Mouse (Mus musculus): ENCODE measurements around the gene Rora.

DNA sequence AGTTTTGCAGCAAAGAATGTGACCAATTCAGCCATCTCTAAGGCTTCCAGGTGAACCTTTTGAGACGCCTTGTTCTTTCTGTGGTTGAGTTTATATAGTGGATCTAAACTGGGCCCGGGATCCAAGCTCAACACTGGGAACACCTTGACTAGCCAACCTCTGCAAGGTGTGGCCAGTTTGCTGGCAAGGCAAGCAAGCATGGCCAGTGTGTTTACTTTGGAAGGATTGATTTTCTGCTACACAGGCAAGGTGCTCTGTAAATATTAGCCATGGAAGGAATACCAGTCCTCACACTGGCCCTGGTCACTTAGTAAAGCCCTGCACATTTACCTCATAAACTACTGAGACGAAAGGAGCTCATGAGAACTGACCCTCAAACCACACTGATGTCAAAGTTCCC lies 172.3 kb downstream of the Rora start:
- TF ChIP-seq POLR2A (IDR thresholded peaks at IDR 0.05; ENCODE audit: borderline replicate concordance, low read depth, low read length) (no peak), CTCF (IDR thresholded peaks at IDR 0.05; ENCODE audit: low read depth, low read length) (no peak)
